Mouse (Mus musculus): ENCODE data around the gene Scgb1b17.
"Not testable (repeated sequence)": the region's sequence is repeated elsewhere in the genome, so short reads cannot be mapped to it uniquely, and the experiment has no call there.

Gene Scgb1b17

DNA sequence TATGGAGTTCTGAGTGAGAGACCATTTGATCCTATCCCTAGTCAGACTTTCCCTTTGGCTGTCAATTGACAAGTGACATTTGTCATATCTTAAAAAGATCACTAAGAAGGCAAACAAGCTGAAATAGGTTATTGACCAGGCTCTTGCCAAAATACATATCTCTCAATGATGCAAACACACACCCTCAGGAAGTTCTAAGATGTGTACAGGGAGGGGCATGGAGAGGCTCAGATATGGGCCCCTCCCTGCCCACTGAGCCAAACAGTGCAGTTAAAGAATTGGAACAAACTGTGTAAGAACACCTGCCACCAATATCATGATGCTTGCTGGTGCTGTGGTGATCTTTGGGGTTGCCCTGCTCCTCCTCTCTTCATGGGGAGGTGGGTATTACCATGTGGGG, at the start of gene Scgb1b17:
Gene Scgb1b17 (plus strand): TSS at position 301 of the 400 bp plus-strand sequence.
- not testable (repeated sequence) for DNase-seq (ENCODE audit: low read depth, low spot score)

DNA sequence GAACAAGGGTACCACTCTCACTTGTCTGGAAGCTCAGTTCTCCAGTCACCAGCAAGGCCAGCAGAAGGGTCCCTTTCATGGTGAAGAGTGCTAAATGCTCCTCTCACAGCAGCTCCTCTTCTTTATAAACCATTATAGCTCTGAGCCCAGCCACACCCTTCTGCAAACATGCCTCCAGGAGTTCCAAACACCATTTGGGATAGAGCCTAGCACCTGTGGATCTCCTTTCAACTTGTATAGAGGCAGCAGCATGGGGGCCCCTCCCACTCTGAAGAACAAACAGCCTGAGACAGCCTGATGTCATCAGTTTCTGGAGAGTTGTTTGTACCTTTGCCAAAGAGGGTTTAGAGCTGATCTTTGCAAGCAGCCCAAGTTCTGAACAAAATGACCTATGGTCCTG, 6.8 kb upstream of the Scgb1b17 start, which contains the start of gene Scgb2b17:
Gene Scgb2b17 (minus strand): TSS at position 101 of the 400 bp plus-strand sequence.
- not testable (repeated sequence) for DNase-seq (ENCODE audit: low read depth, low spot score)

All from embryo, embryonic 11.5 days (tissue).